Mouse (Mus musculus) kidney, embryonic 15.5 days (tissue): ENCODE results near the gene Cnmd. TPM values are rescaled to one million over a fixed set of nuclear protein-coding genes. Genes with fewer than 3 reads are reported as not detected.

Source experiments
- ATAC-seq: fragments of 200-750 bp; cut with Nextera tagmentation; replicated peaks from 2 replicates; pipeline ENCODE4 v1.8.0; 2017; ENCODE audit warnings: moderate TSS enrichment; ENCODE audit not compliant: low FRiP score
- H3K27ac ChIP-seq: fragments of 300-500 bp; sonication (generic); 2 replicates; pipeline ENCODE4 v1.5.1; 2015; ENCODE audit warnings: mild to moderate bottlenecking, inconsistent platforms
- H3K27me3 ChIP-seq: fragments of 300-500 bp; sonication (generic); 2 replicates; pipeline ENCODE4 v1.6.1; 2015; ENCODE audit warnings: inconsistent platforms
- H3K36me3 ChIP-seq: fragments of 300-500 bp; sonication (generic); 2 replicates; pipeline ENCODE4 v1.6.1; 2015; ENCODE audit warnings: inconsistent platforms
- H3K4me1 ChIP-seq: fragments of 300-500 bp; sonication (generic); 2 replicates; pipeline ENCODE4 v1.6.1; 2015; ENCODE audit warnings: inconsistent platforms
- H3K4me2 ChIP-seq: fragments of 300-500 bp; sonication (generic); 2 replicates; pipeline ENCODE4 v1.6.1; 2015; ENCODE audit warnings: moderate library complexity, mild to moderate bottlenecking, inconsistent platforms
- H3K4me3 ChIP-seq: fragments of 300-500 bp; sonication (generic); replicated peaks from 2 replicates; pipeline ENCODE4 v1.5.1; 2015; ENCODE audit warnings: mild to moderate bottlenecking, inconsistent platforms
- H3K9ac ChIP-seq: fragments of 300-500 bp; sonication (generic); 2 replicates; pipeline ENCODE4 v1.6.1; 2015; ENCODE audit warnings: mild to moderate bottlenecking, inconsistent platforms
- H3K9me3 ChIP-seq: fragments of 300-500 bp; sonication (generic); replicated peaks from 2 replicates; pipeline ENCODE4 v1.6.1; 2016; ENCODE audit warnings: inconsistent platforms
- WGBS: fragments of 180-500 bp; shearing (Covaris S2); methylation state at CpG from one replicate; pipeline ENCODE4 v1.1.7; 2015; ENCODE audit warnings: mixed read lengths; 5-methylcytosine and 5-hydroxymethylcytosine counted together
- polyA plus RNA-seq: library from polyadenylated mRNA; unstranded; fragments of >200 nt; fragmentation: Nextera tagmentation; extraction: Ambion mirVana; gene quantifications from 2 replicates; pipeline ENCODE4 v1.2.1, GENCODE M21; 2015

The Cnmd gene
- 2.4 and 2.9 TPM in 2 replicates for polyA plus RNA-seq

GRCm38 (mm10) chr14:79662001-79662400 lies at the start of gene Cnmd:
TSS of gene Cnmd (minus strand) at chr14:79662170.
- H3K9ac ChIP-seq: peak within 1 kb of the TSS; percentile 21; the same call in 1 of the 2 replicates

GRCm38 (mm10) chr14:79711301-79711700 lies 49.3 kb upstream of the Cnmd start:
- Histone ChIP-seq H3K4me1 (peaks cover 6% of the 10 kb centered on the region; the same call in 1 of the 2 replicates), H3K4me2 (no peak overlapping the region), H3K9me3 (no peaks in the 10 kb centered on the region), H3K36me3 (no peaks in the 10 kb centered on the region), H3K27ac (no peak overlapping the region), H3K27me3 (peaks cover 3% of the 10 kb centered on the region; the same call in 1 of the 2 replicates), H3K4me3 (no peak overlapping the region), H3K9ac (no peak overlapping the region)
- WGBS: 70% methylated on average over 4 of the region's 4 CpGs
- no peak for ATAC-seq

More at GRCm38 (mm10) chr14:79662001-79662400, at the start of gene Cnmd:
- peak within 1 kb of the TSS; percentile 35 for H3K4me3 ChIP-seq
- H3K27me3 ChIP-seq: peaks cover 16% of the 10 kb centered on the region; the same call in 1 of the 2 replicates
- H3K4me2 ChIP-seq: peak within 1 kb of the TSS; percentile 63
- peak; percentile 12; the same call in 1 of the 2 replicates for ATAC-seq
- no peaks in the 10 kb centered on the region for H3K36me3 ChIP-seq
- no peaks in the 10 kb centered on the region for H3K9me3 ChIP-seq
- 0 out of 2 replicates have a peak within 1 kb of the TSS, but pooled peaks have one; percentile 37 for H3K27ac ChIP-seq
- 61% methylated on average over 4 of the region's 4 CpGs for WGBS
- peaks cover 19% of the 10 kb centered on the region for H3K4me1 ChIP-seq

DNA sequence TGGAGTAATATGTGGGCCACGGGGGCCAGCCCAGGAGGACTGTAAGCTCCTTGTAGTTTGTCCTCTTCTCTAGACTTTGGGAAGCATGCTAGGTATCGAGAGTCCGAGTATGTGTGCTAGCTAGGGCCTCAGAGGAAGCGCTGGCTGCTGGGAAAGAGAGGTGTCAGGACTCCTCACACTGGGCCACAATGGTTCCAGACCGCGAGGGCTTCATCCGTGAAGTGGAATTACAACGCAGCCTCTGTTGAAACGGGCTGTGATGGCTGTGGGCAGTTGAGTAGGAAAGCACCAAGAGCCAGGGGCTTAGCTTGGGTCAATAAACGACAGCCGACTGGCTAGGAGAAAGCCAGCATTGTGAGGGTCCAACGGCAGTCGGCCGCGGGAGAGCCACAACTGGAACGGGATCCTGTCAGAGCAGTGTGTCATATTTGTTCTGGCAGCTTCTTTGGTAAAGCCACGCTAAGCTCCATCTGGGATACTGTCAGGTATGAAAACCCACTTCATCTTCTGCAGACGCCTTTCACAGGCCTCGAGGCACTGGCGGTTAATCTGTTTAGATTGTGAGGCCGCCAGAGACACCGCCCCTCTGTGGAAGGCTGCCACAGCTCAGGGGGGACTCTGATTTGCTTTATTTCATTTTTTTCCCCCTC lies 41.7 kb upstream of the Cnmd start:
- no peak overlapping the region for H3K27ac ChIP-seq
- no peak overlapping the region for H3K4me3 ChIP-seq
- ATAC-seq: no peak
- H3K4me2 ChIP-seq: no peak overlapping the region
- 85% methylated on average over 22 of the region's 22 CpGs for WGBS
- no peaks in the 10 kb centered on the region for H3K27me3 ChIP-seq
- H3K4me1 ChIP-seq: no peaks in the 10 kb centered on the region
- no peaks in the 10 kb centered on the region for H3K36me3 ChIP-seq
- no peak overlapping the region for H3K9ac ChIP-seq
- no peaks in the 10 kb centered on the region for H3K9me3 ChIP-seq

GRCm38 (mm10) chr14:79701606-79702005 lies 39.6 kb upstream of the Cnmd start:
- WGBS: 56% methylated on average over 5 of the region's 5 CpGs
- Histone ChIP-seq H3K4me2 (no peak overlapping the region), H3K9me3 (no peaks in the 10 kb centered on the region), H3K4me1 (no peaks in the 10 kb centered on the region), H3K4me3 (no peak overlapping the region), H3K36me3 (no peaks in the 10 kb centered on the region), H3K27ac (no peak overlapping the region), H3K27me3 (no peaks in the 10 kb centered on the region), H3K9ac (no peak overlapping the region)
- no peak for ATAC-seq

DNA sequence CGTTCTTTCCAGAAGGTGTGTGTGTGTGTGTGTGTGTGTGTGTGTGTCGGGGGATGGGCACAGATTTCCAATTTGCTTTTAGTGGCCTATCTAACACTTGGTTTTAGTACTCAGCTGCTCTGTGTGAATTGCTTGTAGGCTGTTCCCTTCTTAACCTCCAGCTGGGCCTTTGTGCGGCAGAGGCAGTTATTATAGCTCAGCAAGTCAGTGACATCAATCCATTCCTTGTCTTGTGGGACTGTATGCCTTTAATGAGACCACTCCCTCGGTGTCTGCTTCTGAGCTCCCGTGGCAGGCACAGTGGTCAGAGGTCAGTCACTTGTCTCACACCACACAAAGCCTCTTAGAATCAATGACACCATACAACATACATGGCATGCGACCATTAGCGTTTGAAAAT lies 39.1 kb upstream of the Cnmd start:
- no peak overlapping the region for H3K4me3 ChIP-seq
- no peaks in the 10 kb centered on the region for H3K4me1 ChIP-seq
- H3K27me3 ChIP-seq: no peaks in the 10 kb centered on the region
- H3K4me2 ChIP-seq: no peak overlapping the region
- no peaks in the 10 kb centered on the region for H3K9me3 ChIP-seq
- no peak overlapping the region for H3K9ac ChIP-seq
- no peak for ATAC-seq
- H3K36me3 ChIP-seq: no peaks in the 10 kb centered on the region
- no peak overlapping the region for H3K27ac ChIP-seq
- WGBS: 41% methylated on average over 7 of the region's 7 CpGs

- WGBS: 55% methylated on average over 6 of the region's 6 CpGs
- no peak for ATAC-seq
- no peak overlapping the region for H3K9ac ChIP-seq
Measured at GRCm38 (mm10) chr14:79699381-79699780, 37.4 kb upstream of the Cnmd start.

GRCm38 (mm10) chr14:79690068-79690844 lies 28.3 kb upstream of the Cnmd start:
- H3K9ac ChIP-seq: no peak overlapping the region
- ATAC-seq: no peak
- no peak overlapping the region for H3K4me2 ChIP-seq
- H3K27ac ChIP-seq: no peak overlapping the region
- H3K4me3 ChIP-seq: no peak overlapping the region
- H3K36me3 ChIP-seq: no peaks in the 10 kb centered on the region
- no peaks in the 10 kb centered on the region for H3K27me3 ChIP-seq
- no peaks in the 10 kb centered on the region for H3K9me3 ChIP-seq
- WGBS: 87% methylated on average over 7 of the region's 7 CpGs
- no peaks in the 10 kb centered on the region for H3K4me1 ChIP-seq

More at GRCm38 (mm10) chr14:79699381-79699780, 37.4 kb upstream of the Cnmd start:
- no peaks in the 10 kb centered on the region for H3K9me3 ChIP-seq
- H3K4me1 ChIP-seq: no peaks in the 10 kb centered on the region
- H3K4me2 ChIP-seq: no peak overlapping the region
- no peaks in the 10 kb centered on the region for H3K27me3 ChIP-seq
- no peak overlapping the region for H3K4me3 ChIP-seq
- H3K27ac ChIP-seq: no peak overlapping the region
- H3K36me3 ChIP-seq: no peaks in the 10 kb centered on the region

DNA sequence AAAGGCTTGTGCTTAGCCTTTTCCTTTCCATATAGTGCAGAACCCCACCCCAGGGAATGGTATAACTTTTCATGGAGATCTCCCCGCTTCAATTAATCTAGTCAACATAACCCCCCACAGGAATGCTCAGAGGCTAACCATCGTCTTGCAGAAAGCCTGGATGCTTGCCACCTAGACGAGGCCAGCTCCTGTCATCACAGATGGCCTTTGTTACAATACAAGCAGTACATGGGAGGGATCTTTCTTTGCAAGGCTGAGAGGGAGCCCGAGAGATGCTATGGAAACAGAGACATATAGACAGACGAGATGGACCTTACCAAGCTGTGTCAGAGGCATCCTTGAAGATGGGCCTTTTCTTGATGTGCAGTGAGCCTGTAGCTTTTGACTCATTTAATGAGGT lies 18.7 kb upstream of the Cnmd start:
- H3K27ac ChIP-seq: no peak overlapping the region
- no peaks in the 10 kb centered on the region for H3K36me3 ChIP-seq
- 57% methylated on average over 5 of the region's 5 CpGs for WGBS
- no peaks in the 10 kb centered on the region for H3K27me3 ChIP-seq
- H3K9me3 ChIP-seq: no peaks in the 10 kb centered on the region
- no peak overlapping the region for H3K4me2 ChIP-seq
- H3K9ac ChIP-seq: no peak overlapping the region
- H3K4me3 ChIP-seq: no peak overlapping the region
- ATAC-seq: no peak
- 0 out of 2 replicates have a peak, but pooled peaks cover 6% of the 10 kb centered on the region for H3K4me1 ChIP-seq

DNA sequence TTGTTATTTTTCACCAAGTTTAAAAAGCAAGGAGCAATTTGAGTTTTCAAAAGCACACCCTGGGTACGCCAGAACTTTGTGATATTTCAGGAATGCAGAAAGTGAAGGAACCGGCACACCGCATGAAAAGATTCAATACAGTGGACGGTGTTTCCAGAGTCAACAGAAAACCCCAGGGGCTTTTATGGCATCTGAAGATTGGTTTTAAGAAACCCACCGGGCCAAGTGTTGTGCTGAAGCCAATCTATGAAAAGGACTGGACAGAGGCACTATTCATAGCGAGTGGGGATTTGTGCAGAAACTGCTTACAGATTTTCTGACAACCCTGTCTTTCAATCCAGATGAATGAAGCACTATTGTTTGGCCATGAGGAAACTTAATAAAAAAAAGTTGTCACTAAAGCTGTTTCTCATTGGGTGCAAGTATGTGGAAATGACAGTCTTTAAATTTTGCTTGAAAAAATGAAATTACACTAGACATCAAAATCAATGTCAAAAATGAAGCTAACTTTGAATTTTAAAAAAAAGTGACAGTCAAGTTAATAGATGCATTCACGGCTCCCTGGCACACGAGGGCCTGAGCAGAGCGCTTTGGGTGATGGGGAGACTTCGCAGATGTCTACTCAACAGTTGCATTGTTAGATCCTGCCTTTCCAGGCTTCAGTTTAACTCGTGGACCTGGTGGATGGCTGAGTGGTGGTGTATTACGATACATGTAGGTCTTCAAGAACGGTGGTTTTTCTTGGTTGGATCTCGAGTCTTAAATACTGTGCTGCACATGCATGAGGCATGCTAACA lies 16.1 kb upstream of the Cnmd start:
- Histone ChIP-seq H3K4me2 (no peak overlapping the region), H3K4me1 (0 out of 2 replicates have a peak, but pooled peaks cover 7% of the 10 kb centered on the region), H3K27ac (no peak overlapping the region), H3K27me3 (no peaks in the 10 kb centered on the region), H3K36me3 (no peaks in the 10 kb centered on the region), H3K9me3 (no peaks in the 10 kb centered on the region), H3K9ac (no peak overlapping the region), H3K4me3 (no peak overlapping the region)
- WGBS: 75% methylated on average over 14 of the region's 14 CpGs
- no peak for ATAC-seq

DNA sequence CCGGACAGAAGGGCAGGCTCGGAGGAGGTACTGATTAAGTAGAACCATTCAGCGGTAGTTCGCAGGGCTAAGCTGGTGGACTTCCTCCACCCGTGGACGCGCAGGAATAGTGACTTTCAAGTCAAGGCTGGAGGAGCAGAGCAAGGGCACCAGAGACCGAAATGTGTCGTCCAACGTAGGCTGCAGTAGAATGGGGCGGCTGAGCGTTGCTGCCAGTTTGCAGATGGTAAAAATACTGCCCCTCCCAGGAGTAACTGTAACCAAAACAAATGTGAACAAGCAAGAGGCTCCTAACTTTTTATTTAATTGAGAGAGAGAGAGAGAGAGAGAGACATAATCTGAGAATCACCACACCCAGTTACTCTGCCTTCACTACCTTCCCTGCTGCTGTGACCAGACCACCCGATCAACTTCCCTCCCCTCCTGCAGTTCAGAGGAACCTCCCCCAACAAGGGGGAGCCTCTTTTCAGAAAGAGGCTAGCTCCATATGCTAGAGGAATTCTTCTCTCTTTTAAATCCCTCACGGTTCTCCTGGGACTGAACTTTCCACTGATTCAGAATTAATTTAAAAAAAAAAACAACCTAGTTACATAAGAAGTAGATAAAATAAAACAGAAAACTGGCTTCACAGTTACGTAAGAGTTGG lies 15.3 kb upstream of the Cnmd start:
- H3K27ac ChIP-seq: no peak overlapping the region
- H3K4me1 ChIP-seq: 0 out of 2 replicates have a peak, but pooled peaks cover 10% of the 10 kb centered on the region
- no peak overlapping the region for H3K4me2 ChIP-seq
- H3K4me3 ChIP-seq: no peak overlapping the region
- H3K36me3 ChIP-seq: no peaks in the 10 kb centered on the region
- no peaks in the 10 kb centered on the region for H3K9me3 ChIP-seq
- ATAC-seq: no peak
- 47% methylated on average over 15 of the region's 15 CpGs for WGBS
- no peak overlapping the region for H3K9ac ChIP-seq
- no peaks in the 10 kb centered on the region for H3K27me3 ChIP-seq
